Mouse (Mus musculus) intestine, postnatal 0 days (tissue): ENCODE results near the gene Dbnl. TPM values are rescaled to one million over a fixed set of nuclear protein-coding genes. Genes with fewer than 3 reads are reported as not detected.

ENCODE experiments used
- ATAC-seq: fragments of 200-750 bp; cut with Nextera tagmentation; 2 replicates; pipeline ENCODE4 v1.8.0; 2017; ENCODE audit warnings: mild to moderate bottlenecking, moderate TSS enrichment, moderate library complexity
- H3K27ac ChIP-seq: fragments of 300-500 bp; sonication (generic); 2 replicates; pipeline ENCODE4 v1.5.1; 2014; ENCODE audit warnings: mild to moderate bottlenecking, low read depth, low read length, moderate library complexity
- H3K27me3 ChIP-seq: fragments of 300-500 bp; sonication (generic); replicated peaks from 2 replicates; pipeline ENCODE4 v1.6.1; 2014; ENCODE audit warnings: low read length, mixed read lengths; ENCODE audit not compliant: control insufficient read depth, insufficient read depth
- H3K36me3 ChIP-seq: fragments of 300-500 bp; sonication (generic); 2 replicates; pipeline ENCODE4 v1.6.1; 2014; ENCODE audit warnings: mild to moderate bottlenecking, moderate library complexity; ENCODE audit not compliant: control insufficient read depth, insufficient read depth
- H3K4me1 ChIP-seq: fragments of 300-500 bp; sonication (generic); replicated peaks from 2 replicates; pipeline ENCODE4 v1.6.1; 2014; ENCODE audit warnings: antibody characterized with exemption, low read length, mixed read lengths; ENCODE audit not compliant: control insufficient read depth, insufficient read depth
- H3K4me2 ChIP-seq: fragments of 300-500 bp; sonication (generic); replicated peaks from 2 replicates; pipeline ENCODE4 v1.6.1; 2014; ENCODE audit warnings: low read depth, mild to moderate bottlenecking, moderate library complexity
- H3K4me3 ChIP-seq: fragments of 300-500 bp; sonication (generic); 2 replicates; pipeline ENCODE4 v1.5.1; 2014; ENCODE audit warnings: low read depth, low read length
- H3K9ac ChIP-seq: fragments of 300-500 bp; sonication (generic); 2 replicates; pipeline ENCODE4 v1.6.1; 2014; ENCODE audit warnings: mild to moderate bottlenecking, low read depth, low read length
- H3K9me3 ChIP-seq: fragments of 300-500 bp; sonication (generic); 2 replicates; pipeline ENCODE4 v1.6.1; 2016; ENCODE audit warnings: mixed run types; ENCODE audit not compliant: control insufficient read depth
- CTCF ChIP-seq: sonication (generic); IDR thresholded peaks from 2 replicates; pipeline ENCODE4 v1.5.1; 2016; ENCODE audit warnings: low read depth, mild to moderate bottlenecking, control low read depth, antibody characterized with exemption, moderate library complexity
- WGBS: fragments of 180-500 bp; shearing (Covaris S2); extraction: QIAGEN DNeasy Blood & Tissue Kit; methylation state at CpG from one replicate; pipeline ENCODE4 v1.1.7; 2014; 5-methylcytosine and 5-hydroxymethylcytosine counted together
- polyA plus RNA-seq: library from polyadenylated mRNA; unstranded; fragments of >200 nt; fragmentation: Nextera tagmentation; extraction: Ambion mirVana; gene quantifications from 2 replicates; pipeline ENCODE4 v1.2.1, GENCODE M21; 2015

The Dbnl gene
- polyA plus RNA-seq, 1 experiment from 2014 or later, result 93.0 TPM

DNA sequence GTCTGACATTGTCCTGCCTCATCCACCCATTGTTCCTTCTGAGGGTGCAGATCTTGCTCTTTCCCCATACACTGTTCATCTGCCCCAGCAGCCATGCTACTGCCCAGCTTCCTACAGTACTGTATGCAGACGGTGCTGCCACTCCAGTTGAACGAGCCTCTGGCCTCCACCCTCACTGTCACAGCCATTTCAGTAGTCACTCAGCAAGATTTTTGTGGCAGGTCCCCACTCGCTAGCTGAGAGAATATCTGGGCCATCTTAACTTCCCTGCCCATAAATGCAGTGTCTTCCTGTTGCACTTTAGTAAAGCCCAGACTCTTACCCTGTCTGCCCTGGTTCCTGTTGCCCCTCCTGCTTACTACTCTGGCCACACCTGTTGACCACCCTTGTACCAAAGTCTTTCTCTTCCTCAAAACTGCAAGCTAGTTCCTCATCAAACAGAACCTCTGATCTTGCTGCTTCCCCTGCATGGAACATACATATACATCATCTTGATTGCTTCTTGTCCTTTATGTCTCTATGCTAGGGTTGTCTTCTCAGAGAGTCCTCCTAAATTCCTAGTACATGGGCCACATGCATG is 1.6 kb downstream of the Dbnl start:
- no peak for ATAC-seq
- Histone ChIP-seq H3K4me1 (peaks cover 19% of the 10 kb centered on the region), H3K36me3 (peaks cover 28% of the 10 kb centered on the region), H3K4me2 (peak overlapping the region; percentile 90), H3K27me3 (no peaks in the 10 kb centered on the region), H3K27ac (peak overlapping the region; percentile 97), H3K9ac (peak overlapping the region; percentile 23; the same call in 1 of the 2 replicates), H3K9me3 (no peaks in the 10 kb centered on the region), H3K4me3 (peak overlapping the region; percentile 79; the same call in 1 of the 2 replicates)
- no peak for TF ChIP-seq CTCF
- 48% methylated on average over 3 of the region's 3 CpGs for WGBS

DNA sequence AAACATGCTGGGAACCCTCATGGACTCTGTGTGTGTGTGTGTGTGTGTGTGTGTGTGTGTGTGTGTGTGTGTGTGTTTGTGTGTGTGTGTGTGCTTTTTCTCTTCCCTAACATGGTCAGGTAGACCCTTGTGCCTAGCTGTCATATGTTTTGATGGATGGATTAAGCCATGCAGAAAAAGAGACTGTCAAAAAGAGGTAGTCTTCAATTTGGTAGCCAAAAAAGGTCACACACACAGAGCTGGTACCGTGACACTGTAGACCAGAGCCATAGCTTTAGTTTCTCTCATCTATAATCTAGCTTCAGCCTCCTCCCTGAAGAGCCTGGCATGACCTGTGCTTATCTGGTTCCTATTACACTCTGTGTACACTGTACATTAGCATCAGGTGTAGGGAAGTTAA is 2.1 kb downstream of the Dbnl start:
- H3K4me2 ChIP-seq, result no peak overlapping the region

DNA sequence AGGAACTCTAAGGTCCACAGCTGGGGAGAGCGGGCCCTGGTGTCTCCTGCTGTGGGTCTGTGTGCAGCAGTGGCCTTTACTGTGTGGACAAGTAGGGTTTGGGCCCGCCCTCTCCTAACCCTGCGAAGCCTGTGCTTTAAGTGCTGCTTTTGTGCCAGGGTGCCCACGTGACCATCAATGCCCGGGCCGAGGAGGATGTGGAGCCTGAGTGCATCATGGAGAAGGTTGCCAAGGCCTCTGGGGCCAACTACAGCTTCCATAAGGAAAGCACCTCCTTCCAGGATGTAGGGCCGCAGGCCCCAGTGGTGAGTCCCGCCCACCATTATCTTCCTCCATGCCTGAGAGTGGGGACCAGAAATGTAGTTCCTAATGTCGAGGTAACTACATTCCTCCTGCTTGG is 7.0 kb downstream of the Dbnl start:
- no peak for TF ChIP-seq CTCF
- no peaks in the 10 kb centered on the region for H3K9me3 ChIP-seq
- H3K4me1 ChIP-seq, result no peaks in the 10 kb centered on the region; the same call in 1 of the 2 replicates
- H3K27me3 ChIP-seq, result no peaks in the 10 kb centered on the region
- no peak for ATAC-seq
- H3K4me2 ChIP-seq, result no peak overlapping the region
- H3K27ac ChIP-seq, result no peak overlapping the region
- no peak overlapping the region for H3K4me3 ChIP-seq
- no peak overlapping the region for H3K9ac ChIP-seq
- 87% methylated on average over 9 of the region's 9 CpGs for WGBS
- peaks cover 73% of the 10 kb centered on the region for H3K36me3 ChIP-seq

More for the DNA sequence above, 2.1 kb downstream of the Dbnl start:
- no peak for TF ChIP-seq CTCF
- WGBS, result 91% methylated on average over 1 of the region's 1 CpGs
- no peak overlapping the region for H3K27ac ChIP-seq
- H3K27me3 ChIP-seq, result no peaks in the 10 kb centered on the region
- no peaks in the 10 kb centered on the region for H3K9me3 ChIP-seq
- no peak overlapping the region for H3K9ac ChIP-seq
- H3K4me3 ChIP-seq, result no peak overlapping the region
- peaks cover 16% of the 10 kb centered on the region for H3K4me1 ChIP-seq
- ATAC-seq, result no peak
- H3K36me3 ChIP-seq, result peaks cover 33% of the 10 kb centered on the region

DNA sequence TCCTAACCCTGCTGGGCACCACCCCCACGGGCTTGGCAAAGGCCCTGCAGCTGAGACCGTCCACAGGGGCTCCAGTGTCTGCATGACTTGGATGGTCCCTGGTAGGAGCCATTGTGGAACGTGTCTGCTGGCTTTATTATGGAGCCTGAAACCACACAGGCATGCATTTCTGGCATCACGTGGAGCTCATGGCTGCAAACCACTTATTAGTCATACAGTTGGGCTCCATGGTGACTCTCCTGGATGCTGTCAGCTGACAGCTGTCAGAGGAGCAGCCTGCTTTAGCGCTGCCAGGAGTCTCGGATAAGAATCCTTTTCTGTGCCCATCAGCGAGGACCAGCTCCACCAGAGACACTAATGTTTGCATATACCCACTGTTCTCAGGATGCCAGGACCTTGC is 7.4 kb downstream of the Dbnl start:
- TF ChIP-seq CTCF, result no peak
- Histone ChIP-seq H3K36me3 (peaks cover 73% of the 10 kb centered on the region), H3K4me2 (no peak overlapping the region), H3K4me1 (no peaks in the 10 kb centered on the region; the same call in 1 of the 2 replicates), H3K27ac (no peak overlapping the region), H3K4me3 (no peak overlapping the region), H3K27me3 (no peaks in the 10 kb centered on the region), H3K9ac (no peak overlapping the region), H3K9me3 (no peaks in the 10 kb centered on the region)
- ATAC-seq, result no peak
- WGBS, result 89% methylated on average over 7 of the region's 7 CpGs

DNA sequence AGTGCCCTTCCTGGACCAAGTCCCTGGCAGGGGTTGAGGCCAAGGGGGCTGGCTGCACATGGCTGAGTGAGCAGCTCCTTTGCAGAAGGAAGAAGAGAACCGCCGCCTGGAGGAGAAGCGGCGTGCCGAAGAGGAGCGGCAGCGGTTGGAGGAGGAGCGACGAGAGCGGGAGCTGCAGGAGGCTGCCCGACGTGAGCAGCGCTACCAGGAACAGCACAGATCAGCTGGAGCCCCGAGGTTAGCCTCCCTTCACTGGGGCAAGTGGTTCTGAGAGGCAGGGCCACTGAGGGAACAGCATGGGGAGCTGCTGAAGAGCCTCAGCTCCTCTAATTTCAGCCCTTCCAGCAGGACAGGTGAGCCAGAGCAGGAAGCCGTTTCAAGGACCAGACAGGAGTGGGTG is 8.7 kb downstream of the Dbnl start:
- Histone ChIP-seq H3K27me3 (no peaks in the 10 kb centered on the region), H3K4me1 (peaks cover 7% of the 10 kb centered on the region; the same call in 1 of the 2 replicates), H3K4me3 (no peak overlapping the region), H3K9me3 (no peaks in the 10 kb centered on the region), H3K4me2 (no peak overlapping the region), H3K36me3 (peaks cover 73% of the 10 kb centered on the region), H3K9ac (no peak overlapping the region), H3K27ac (no peak overlapping the region)
- ATAC-seq, result no peak
- no peak for TF ChIP-seq CTCF
- 90% methylated on average over 15 of the region's 15 CpGs for WGBS

DNA sequence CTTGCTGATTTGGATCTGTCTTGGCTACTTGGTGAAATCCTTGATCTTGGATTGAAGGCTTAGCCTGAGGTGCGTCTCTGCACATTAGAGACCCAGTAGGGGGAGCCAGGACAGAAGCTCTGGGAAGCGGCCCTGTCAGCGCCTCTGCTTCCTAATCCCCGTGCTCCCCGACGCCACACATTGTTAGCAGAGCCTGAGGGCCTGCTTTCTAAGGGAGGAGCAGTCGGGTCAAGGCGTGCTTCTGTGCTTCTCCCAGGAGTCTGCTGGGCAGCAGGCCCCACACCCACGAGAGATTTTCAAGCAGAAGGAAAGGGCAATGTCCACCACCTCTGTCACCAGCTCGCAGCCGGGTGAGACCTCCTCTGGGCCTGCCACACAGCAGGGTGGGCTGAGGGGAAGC is 9.1 kb downstream of the Dbnl start:
- Histone ChIP-seq H3K27ac (no peak overlapping the region), H3K9me3 (no peaks in the 10 kb centered on the region), H3K9ac (no peak overlapping the region), H3K4me1 (peaks cover 11% of the 10 kb centered on the region; the same call in 1 of the 2 replicates), H3K27me3 (no peaks in the 10 kb centered on the region), H3K36me3 (peaks cover 69% of the 10 kb centered on the region), H3K4me3 (no peak overlapping the region), H3K4me2 (no peak overlapping the region)
- no peak for TF ChIP-seq CTCF
- 64% methylated on average over 11 of the region's 11 CpGs for WGBS
- no peak for ATAC-seq
